Mouse (Mus musculus) spleen, adult 2 months (tissue): ENCODE data around the gene Tnfsf12. TPM values are rescaled to one million over a fixed set of nuclear protein-coding genes. Genes with fewer than 3 reads are reported as not detected.

Experiments used
- DNase-seq, 2 experiments: peaks; one replicate each; pipeline versions ENCODE4 v3.0.0 to v3.0.0-alpha.2; 2012 to 2021; ENCODE audit warnings: low spot score in 2 of 2, low read depth in 1 of 2
- H3K27ac ChIP-seq: fragments of 200-500 bp; 2 replicates; pipeline ENCODE4 v1.5.1; 2012; ENCODE audit warnings: low read length, inconsistent platforms; ENCODE audit not compliant: insufficient read depth
- H3K27me3 ChIP-seq: fragments of 200-500 bp; 2 replicates; pipeline ENCODE4 v1.6.1; 2012; ENCODE audit warnings: mild to moderate bottlenecking, moderate library complexity, low read length, inconsistent platforms; ENCODE audit not compliant: control insufficient read depth, insufficient read depth
- H3K36me3 ChIP-seq: fragments of 200-500 bp; 2 replicates; pipeline ENCODE4 v1.6.1; 2012; ENCODE audit warnings: mild to moderate bottlenecking, low read length, inconsistent platforms; ENCODE audit not compliant: control insufficient read depth, insufficient read depth
- H3K4me1 ChIP-seq: fragments of 200-500 bp; 2 replicates; pipeline ENCODE4 v1.6.1; 2011; ENCODE audit warnings: inconsistent platforms; ENCODE audit not compliant: control insufficient read depth, insufficient read depth, insufficient read length
- H3K4me3 ChIP-seq: fragments of 200-500 bp; 2 replicates; pipeline ENCODE4 v1.5.1; 2011; ENCODE audit warnings: mild to moderate bottlenecking, inconsistent platforms; ENCODE audit not compliant: insufficient read depth, insufficient read length; ENCODE audit errors: extremely low read depth
- CTCF ChIP-seq: fragments of 200-500 bp; IDR thresholded peaks from 2 replicates; pipeline ENCODE4 v1.5.1; 2011; ENCODE audit warnings: mild to moderate bottlenecking, inconsistent platforms; ENCODE audit not compliant: insufficient read depth, insufficient read length, insufficient replicate concordance; ENCODE audit errors: extremely low read depth
- POLR2A ChIP-seq: fragments of 200-500 bp; IDR thresholded peaks from 2 replicates; pipeline ENCODE4 v1.6.1; 2011; ENCODE audit warnings: low read depth, low read length, inconsistent platforms
- WGBS: fragments of 180-500 bp; shearing (Covaris S2); methylation state at CpG from one replicate; pipeline ENCODE4 v1.1.7; 2018; 5-methylcytosine and 5-hydroxymethylcytosine counted together
- polyA plus RNA-seq: library from polyadenylated mRNA; depleted of rRNA; stranded (reverse); fragments of >200 nt; gene quantifications from 2 replicates; pipeline ENCODE4 v1.2.3, GENCODE M21; 2012

Gene Tnfsf12
- polyA plus RNA-seq, 1 experiment, result 23.9 TPM

- Histone ChIP-seq H3K36me3 (peaks cover 15% of the 10 kb centered on the region), H3K27me3 (no peaks in the 10 kb centered on the region), H3K4me1 (peaks cover 8% of the 10 kb centered on the region; the same call in 1 of the 2 replicates), H3K27ac (no peak overlapping the region), H3K4me3 (peak overlapping the region; percentile 91; the same call in 1 of the 2 replicates)
- WGBS, result 65% methylated on average over 3 of the region's 3 CpGs
- no peak for DNase-seq
- no peak for TF ChIP-seq POLR2A
- TF ChIP-seq CTCF, result no peak
Observed at GRCm38 (mm10) chr11:69661221-69661881, 34.3 kb downstream of the Tnfsf12 start.

DNA sequence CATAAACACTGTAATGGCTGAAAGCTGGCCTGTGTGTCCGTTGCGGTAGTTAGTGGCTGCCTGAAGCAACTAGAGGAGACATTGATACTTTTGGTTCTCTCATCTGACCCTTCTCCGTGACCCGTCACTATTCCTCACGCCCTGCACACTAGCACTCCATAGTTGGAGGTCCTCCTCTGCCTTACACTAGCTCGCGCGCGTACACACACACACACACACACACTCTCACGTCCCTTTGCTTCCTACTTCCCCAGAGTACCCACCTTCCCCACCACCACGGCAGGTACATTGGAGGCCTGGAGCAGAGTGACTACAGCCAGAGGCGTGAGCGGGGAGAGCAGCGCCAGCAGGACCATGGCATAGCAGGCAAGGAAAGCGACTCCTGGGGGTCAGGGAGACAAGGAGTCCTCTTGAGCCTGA is 38.2 kb downstream of the Tnfsf12 start:
- H3K4me3 ChIP-seq, result no peak overlapping the region
- DNase-seq, result no peak
- peaks cover 24% of the 10 kb centered on the region for H3K36me3 ChIP-seq

GRCm38 (mm10) chr11:69656617-69657461 is 38.8 kb downstream of the Tnfsf12 start:
- peaks cover 29% of the 10 kb centered on the region for H3K36me3 ChIP-seq
- H3K27me3 ChIP-seq, result no peaks in the 10 kb centered on the region
- no peak for DNase-seq
- H3K4me3 ChIP-seq, result no peak overlapping the region
- no peaks in the 10 kb centered on the region for H3K4me1 ChIP-seq
- no peak overlapping the region for H3K27ac ChIP-seq
- TF ChIP-seq POLR2A (no peak), CTCF (peak; percentile 62; the same call in 1 of the 2 replicates)
- 71% methylated on average over 10 of the region's 10 CpGs for WGBS

More for the DNA sequence above, 38.2 kb downstream of the Tnfsf12 start:
- 85% methylated on average over 15 of the region's 15 CpGs for WGBS
- Histone ChIP-seq H3K27ac (no peak overlapping the region), H3K4me1 (no peaks in the 10 kb centered on the region), H3K27me3 (no peaks in the 10 kb centered on the region)
- TF ChIP-seq POLR2A (no peak), CTCF (no peak)

- Histone ChIP-seq H3K36me3 (peaks cover 35% of the 10 kb centered on the region), H3K4me1 (no peaks in the 10 kb centered on the region), H3K4me3 (no peak overlapping the region), H3K27me3 (no peaks in the 10 kb centered on the region), H3K27ac (no peak overlapping the region)
- TF ChIP-seq POLR2A, result no peak
- TF ChIP-seq CTCF, result no peak
- whole genome bisulfite sequencing, result 89% methylated on average over 5 of the region's 5 CpGs
- no peak for DNase-seq
Observed at GRCm38 (mm10) chr11:69656065-69656455, 39.6 kb downstream of the Tnfsf12 start.

- TF ChIP-seq CTCF (peak; percentile 47; the same call in 1 of the 2 replicates), POLR2A (no peak)
- Histone ChIP-seq H3K4me1 (no peaks in the 10 kb centered on the region), H3K36me3 (peaks cover 40% of the 10 kb centered on the region), H3K4me3 (no peak within 1 kb of the TSS), H3K27me3 (no peaks in the 10 kb centered on the region), H3K27ac (0 out of 2 replicates have a peak within 1 kb of the TSS, but pooled peaks have one; percentile 9)
- no peak for DNase-seq
- WGBS, result 58% methylated on average over 34 of the region's 34 CpGs
Observed at GRCm38 (mm10) chr11:69655264-69656064, 40.2 kb downstream of the Tnfsf12 start, which contains the start of gene Sox15. TSS of gene Sox15 (plus strand) at chr11:69655314.

GRCm38 (mm10) chr11:69654760-69655159 is 40.9 kb downstream of the Tnfsf12 start:
- no peak overlapping the region for H3K4me3 ChIP-seq
- H3K4me1 ChIP-seq, result no peaks in the 10 kb centered on the region
- no peaks in the 10 kb centered on the region for H3K27me3 ChIP-seq
- TF ChIP-seq POLR2A, result no peak
- no peak for TF ChIP-seq CTCF
- peaks cover 45% of the 10 kb centered on the region for H3K36me3 ChIP-seq
- 0 out of 2 replicates have a peak overlapping the region, but pooled peaks have one; percentile 9 for H3K27ac ChIP-seq
- WGBS, result 53% methylated on average over 9 of the region's 9 CpGs
- no peak for DNase-seq
